Mouse (Mus musculus) spleen, adult 2 months (tissue): ENCODE measurements around the gene Stk11ip.

ENCODE experiments used
- CTCF ChIP-seq: fragments of 200-500 bp; IDR thresholded peaks from 2 replicates; pipeline ENCODE4 v1.5.1; 2011; ENCODE audit warnings: mild to moderate bottlenecking, inconsistent platforms; ENCODE audit not compliant: insufficient read depth, insufficient read length, insufficient replicate concordance; ENCODE audit errors: extremely low read depth
- POLR2A ChIP-seq: fragments of 200-500 bp; IDR thresholded peaks from 2 replicates; pipeline ENCODE4 v1.6.1; 2011; ENCODE audit warnings: low read depth, low read length, inconsistent platforms

DNA sequence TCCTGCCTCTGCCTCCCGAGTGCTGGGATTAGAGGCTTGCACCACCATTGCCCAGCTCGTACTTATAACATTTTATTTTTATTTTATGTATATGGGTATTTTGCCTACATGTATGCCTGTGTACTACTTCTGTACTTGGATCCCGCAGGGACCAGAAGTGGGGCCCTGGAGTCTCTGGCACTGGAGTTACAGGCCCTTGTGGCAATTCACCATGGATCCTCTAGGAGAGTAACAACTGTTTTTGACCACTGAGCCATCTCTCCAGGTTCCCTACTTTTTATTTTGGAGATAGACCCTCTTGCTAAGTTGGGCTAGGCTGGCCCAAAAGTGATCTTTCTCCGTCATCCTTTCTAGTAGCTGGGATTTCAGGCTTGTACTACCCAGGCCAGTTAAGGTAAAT lies 2.9 kb upstream of the Stk11ip start:
- no peak for TF ChIP-seq POLR2A
- no peak for TF ChIP-seq CTCF
